Comparison of ENCODE assay signal across 8 mouse cellular contexts in the genomic region with DNA sequence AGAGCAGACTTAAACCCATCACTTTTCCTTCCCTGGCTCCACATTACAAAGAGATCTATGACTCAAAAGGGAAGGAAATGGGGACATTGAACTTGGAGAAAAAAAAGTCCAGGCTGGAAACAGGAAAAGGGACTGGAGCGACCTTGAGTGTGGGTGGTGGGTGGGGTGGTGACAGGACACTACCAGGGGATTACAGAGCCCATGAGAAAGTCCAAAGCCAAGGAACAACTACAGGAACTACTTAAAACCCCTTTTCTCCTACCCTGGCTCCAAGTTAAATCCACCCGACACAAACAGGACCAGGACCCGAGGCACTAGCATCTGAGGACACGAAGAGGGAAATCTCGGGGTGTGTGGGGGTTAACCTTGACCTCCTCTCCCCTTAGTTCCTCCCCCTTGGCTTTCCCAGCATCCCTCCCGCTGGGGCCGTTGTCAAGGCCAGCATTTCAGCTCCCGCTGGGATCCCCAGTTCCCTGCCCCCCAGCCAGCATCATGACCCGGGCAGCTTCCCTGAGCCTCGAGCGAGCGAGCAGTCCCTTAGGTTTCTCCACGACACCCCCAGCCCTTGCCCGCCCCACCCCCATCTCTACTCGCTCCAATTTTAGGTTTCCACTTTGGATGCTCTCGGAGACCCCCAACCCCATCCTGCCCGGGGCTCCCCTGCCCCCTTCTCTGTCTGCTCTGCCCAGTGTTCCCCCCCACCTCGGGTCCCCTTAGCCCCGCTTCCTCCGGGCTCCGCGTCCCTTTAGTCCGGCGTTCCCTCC. TPM values are rescaled to one million over a fixed set of nuclear protein-coding genes. Genes with fewer than 3 reads are reported as not detected.
DNase-seq lines count a peak whose midpoint lies in the region; ATAC-seq and TF ChIP-seq lines count a peak whose summit lies in the region.

No protein-coding gene starts in this region.

- TF ChIP-seq CTCF in lung, embryonic 14.5 days (IDR thresholded peaks at IDR 0.05; ENCODE audit: low read depth), result no peak

- DNase-seq in A20 (ENCODE audit: low read depth, low spot score) (peak; percentile 34), R1 (ENCODE audit: low read depth, low spot score) (peak; percentile 94)
- peak; percentile 52 for DNase-seq in embryo, embryonic 10 days (ENCODE audit: low spot score)
- DNase-seq in heart, adult 9 months (ENCODE audit: low spot score in 2 of 2), result peak; percentile 64 to 75
- peak; percentile 55 for DNase-seq in kidney, adult 9 months
- peak; percentile 65 for DNase-seq in lung, embryonic 14.5 days
- DNase-seq in ovary, postnatal 10 days (ENCODE audit: low spot score), result peak; percentile 41
- no peak for DNase-seq in c-Kit-positive CD71-positive TER-119-positive erythroid progenitor cells, embryonic 14.5 days (ENCODE audit: low spot score)

- under 1% methylated on average over 18 of the region's 24 CpGs for WGBS in lung, embryonic 14.5 days

- ATAC-seq in lung, embryonic 14.5 days (ENCODE audit: insufficient read depth), result peak; percentile 52

- peak overlapping the region; percentile 87 for H3K4me2 ChIP-seq in lung, embryonic 14.5 days

- no peaks in the 10 kb centered on the region for H3K36me3 ChIP-seq in lung, embryonic 14.5 days (ENCODE audit: insufficient read depth)

- no peaks in the 10 kb centered on the region for H3K27me3 ChIP-seq in lung, embryonic 14.5 days (ENCODE audit: insufficient read depth, low read length)

- peak overlapping the region; percentile 93 for H3K9ac ChIP-seq in lung, embryonic 14.5 days

- H3K4me3 ChIP-seq in lung, embryonic 14.5 days (ENCODE audit: low read depth, low read length), result peak overlapping the region; percentile 92

- H3K4me1 ChIP-seq in lung, embryonic 14.5 days (ENCODE audit: insufficient read depth), result peaks cover 30% of the 10 kb centered on the region

- H3K27ac ChIP-seq in lung, embryonic 14.5 days (ENCODE audit: low read depth), result peak overlapping the region; percentile 94

- H3K9me3 ChIP-seq in lung, embryonic 14.5 days (ENCODE audit: low read depth, low read length), result no peaks in the 10 kb centered on the region

RNA-seq across cellular contexts. Expression of gene Wsb2, which starts 0.6 kb away (rescaled TPM):
- polyA plus RNA-seq in lung, embryonic 14.5 days (2014; fragmentation: Nextera tagmentation; extraction: Ambion mirVana), result 67.1 and 70.9 TPM in 2 replicates

RNA-seq across cellular contexts. Expression of gene Rfc5, which starts 32.3 kb away (rescaled TPM):
- polyA plus RNA-seq in lung, embryonic 14.5 days (2014; fragmentation: Nextera tagmentation; extraction: Ambion mirVana), result 127 and 145 TPM in 2 replicates

RNA-seq across cellular contexts. Expression of gene Vsig10, which starts 37.7 kb away (rescaled TPM):
- 6.8 and 7.0 TPM in 2 replicates for polyA plus RNA-seq in lung, embryonic 14.5 days (2014; fragmentation: Nextera tagmentation; extraction: Ambion mirVana)

RNA-seq across cellular contexts. Expression of gene Ksr2, which starts 57.3 kb away (rescaled TPM):
- 0.36 and 0.39 TPM in 2 replicates for polyA plus RNA-seq in lung, embryonic 14.5 days (2014; fragmentation: Nextera tagmentation; extraction: Ambion mirVana)
